Mouse (Mus musculus) stomach, postnatal 0 days (tissue): ENCODE measurements around the gene Tmem39b. TPM values are rescaled to one million over a fixed set of nuclear protein-coding genes. Genes with fewer than 3 reads are reported as not detected.

ENCODE experiments used
- ATAC-seq: fragments of 200-750 bp; cut with Nextera tagmentation; 2 replicates; pipeline ENCODE4 v1.8.0; 2017; ENCODE audit not compliant: low FRiP score, low TSS enrichment
- DNase-seq: peaks from one replicate; pipeline ENCODE4 v3.0.0-alpha.2; 2016; ENCODE audit warnings: low spot score
- H3K27ac ChIP-seq: fragments of 300-500 bp; sonication (generic); replicated peaks from 2 replicates; pipeline ENCODE4 v1.5.1; 2014; ENCODE audit warnings: mild to moderate bottlenecking, control low read depth
- H3K27me3 ChIP-seq: fragments of 300-500 bp; sonication (generic); 2 replicates; pipeline ENCODE4 v1.6.1; 2014; ENCODE audit warnings: low read length; ENCODE audit not compliant: control insufficient read depth, insufficient read depth
- H3K36me3 ChIP-seq: fragments of 300-500 bp; sonication (generic); 2 replicates; pipeline ENCODE4 v1.6.1; 2014; ENCODE audit warnings: low read length, mixed read lengths; ENCODE audit not compliant: control insufficient read depth, insufficient read depth
- H3K4me1 ChIP-seq: fragments of 300-500 bp; sonication (generic); replicated peaks from 2 replicates; pipeline ENCODE4 v1.6.1; 2014; ENCODE audit warnings: antibody characterized with exemption; ENCODE audit not compliant: control insufficient read depth, insufficient read depth
- H3K4me2 ChIP-seq: fragments of 300-500 bp; sonication (generic); replicated peaks from 2 replicates; pipeline ENCODE4 v1.6.1; 2014; ENCODE audit warnings: low read depth, mild to moderate bottlenecking, control low read depth, moderate library complexity
- H3K4me3 ChIP-seq: fragments of 300-500 bp; sonication (generic); 2 replicates; pipeline ENCODE4 v1.5.1; 2014; ENCODE audit warnings: low read depth, low read length, control low read depth
- H3K9ac ChIP-seq: fragments of 300-500 bp; sonication (generic); 2 replicates; pipeline ENCODE4 v1.6.1; 2014; ENCODE audit warnings: mild to moderate bottlenecking, low read length, control low read depth, mixed read lengths
- H3K9me3 ChIP-seq: fragments of 300-500 bp; sonication (generic); 2 replicates; pipeline ENCODE4 v1.6.1; 2016; ENCODE audit warnings: low read length; ENCODE audit not compliant: control insufficient read depth
- CTCF ChIP-seq: IDR thresholded peaks from 2 replicates; pipeline ENCODE4 v1.5.1; 2016; ENCODE audit warnings: antibody characterized with exemption, low read depth, mild to moderate bottlenecking, moderate library complexity
- EP300 ChIP-seq: optimal IDR thresholded peaks from 2 replicates; pipeline ENCODE3; 2016; ENCODE audit warnings: antibody characterized with exemption
- WGBS: fragments of 180-500 bp; shearing (Covaris S2); extraction: QIAGEN DNeasy Blood & Tissue Kit; methylation state at CpG from one replicate; pipeline ENCODE4 v1.1.7; 2014; 5-methylcytosine and 5-hydroxymethylcytosine counted together
- polyA plus RNA-seq: library from polyadenylated mRNA; unstranded; fragments of >200 nt; fragmentation: Nextera tagmentation; extraction: Ambion mirVana; gene quantifications from 2 replicates; pipeline ENCODE4 v1.2.1, GENCODE M21; 2015

The Tmem39b gene
- polyA plus RNA-seq, 1 experiment from 2014 or later: 4.5 TPM

DNA sequence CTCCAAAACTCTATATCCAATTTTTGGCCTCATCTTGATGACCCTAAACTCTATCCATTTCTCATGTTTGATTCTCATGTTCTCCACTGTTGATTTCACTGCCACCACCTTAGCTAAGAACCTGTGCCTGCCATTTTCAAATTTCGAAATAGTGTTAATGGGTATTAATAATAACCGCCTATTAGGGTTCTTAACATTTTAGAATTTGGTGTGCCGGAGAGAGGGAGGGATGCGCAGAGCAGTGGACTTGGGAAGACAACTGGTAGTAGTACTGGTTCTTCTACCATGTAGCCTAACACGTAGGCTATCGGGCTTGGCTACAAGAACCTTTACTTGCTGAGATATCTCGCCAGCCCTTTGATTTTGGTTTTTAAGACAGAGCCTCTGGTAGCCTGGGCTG is 553 bp upstream of the Tmem39b start:
- Histone ChIP-seq H3K4me3 (peak overlapping the region; percentile 78), H3K27ac (peak overlapping the region; percentile 75; the same call in 1 of the 2 replicates), H3K4me2 (peak overlapping the region; percentile 74), H3K4me1 (no peaks in the 10 kb centered on the region; the same call in 1 of the 2 replicates), H3K27me3 (no peaks in the 10 kb centered on the region), H3K9ac (peak overlapping the region; percentile 76), H3K36me3 (no peaks in the 10 kb centered on the region), H3K9me3 (no peaks in the 10 kb centered on the region)
- 86% methylated on average over 7 of the region's 7 CpGs for WGBS
- DNase-seq (no peak), ATAC-seq (no peak)
- no peak for TF ChIP-seq EP300
- no peak for TF ChIP-seq CTCF

DNA sequence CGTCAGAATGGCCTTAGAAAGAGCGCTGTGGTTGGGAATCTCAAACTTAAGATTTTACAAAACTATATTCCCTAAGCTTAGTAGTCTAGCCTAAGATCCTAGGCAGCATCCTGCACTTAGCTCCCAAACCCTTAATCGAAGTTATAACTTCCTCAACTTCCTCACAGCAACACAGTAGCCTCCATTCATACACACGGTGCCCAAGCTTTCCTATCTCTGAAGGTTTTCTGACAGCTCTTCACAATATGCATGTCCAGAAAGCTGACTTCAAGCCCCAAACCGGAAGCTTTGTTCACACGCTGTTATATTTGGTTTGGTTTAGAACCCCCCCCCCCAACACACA is 852 bp downstream of the Tmem39b start:
- Histone ChIP-seq H3K4me1 (no peaks in the 10 kb centered on the region; the same call in 1 of the 2 replicates), H3K9me3 (no peaks in the 10 kb centered on the region), H3K9ac (peak overlapping the region; percentile 76), H3K36me3 (no peaks in the 10 kb centered on the region; the same call in 1 of the 2 replicates), H3K4me2 (peak overlapping the region; percentile 74), H3K27me3 (no peaks in the 10 kb centered on the region), H3K27ac (peak overlapping the region; percentile 75), H3K4me3 (peak overlapping the region; percentile 78)
- WGBS: 14% methylated on average over 6 of the region's 6 CpGs
- TF ChIP-seq CTCF: no peak
- TF ChIP-seq EP300: no peak
- DNase-seq (no peak), ATAC-seq (no peak)

DNA sequence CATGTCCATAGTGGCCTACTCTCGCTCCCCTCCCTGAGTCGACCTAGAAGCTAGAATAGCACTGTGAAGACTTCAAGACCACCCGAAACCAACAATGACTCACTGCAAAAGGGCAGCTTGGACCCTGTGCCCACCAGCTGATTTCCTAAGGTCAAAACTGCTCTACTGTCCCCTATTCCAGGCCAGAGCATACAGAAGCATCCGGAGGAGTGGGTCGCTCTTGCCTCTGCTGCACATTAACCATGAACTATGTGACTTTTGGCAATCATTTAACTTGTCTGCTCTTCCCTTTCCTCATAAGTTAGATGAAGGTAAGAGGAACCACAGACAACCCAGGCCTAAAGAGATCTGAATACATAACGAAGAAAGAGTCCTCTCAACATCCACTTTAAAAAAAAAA is 12.1 kb downstream of the Tmem39b start:
- H3K36me3 ChIP-seq: peaks cover 17% of the 10 kb centered on the region
- ATAC-seq: no peak
- DNase-seq: no peak
- H3K27me3 ChIP-seq: no peaks in the 10 kb centered on the region
- H3K4me1 ChIP-seq: no peaks in the 10 kb centered on the region
- WGBS: 90% methylated on average over 6 of the region's 6 CpGs
- no peak overlapping the region for H3K4me2 ChIP-seq
- TF ChIP-seq EP300 (no peak), CTCF (no peak)
- no peak overlapping the region for H3K9ac ChIP-seq
- H3K27ac ChIP-seq: no peak overlapping the region
- H3K4me3 ChIP-seq: no peak overlapping the region
- no peaks in the 10 kb centered on the region for H3K9me3 ChIP-seq

DNA sequence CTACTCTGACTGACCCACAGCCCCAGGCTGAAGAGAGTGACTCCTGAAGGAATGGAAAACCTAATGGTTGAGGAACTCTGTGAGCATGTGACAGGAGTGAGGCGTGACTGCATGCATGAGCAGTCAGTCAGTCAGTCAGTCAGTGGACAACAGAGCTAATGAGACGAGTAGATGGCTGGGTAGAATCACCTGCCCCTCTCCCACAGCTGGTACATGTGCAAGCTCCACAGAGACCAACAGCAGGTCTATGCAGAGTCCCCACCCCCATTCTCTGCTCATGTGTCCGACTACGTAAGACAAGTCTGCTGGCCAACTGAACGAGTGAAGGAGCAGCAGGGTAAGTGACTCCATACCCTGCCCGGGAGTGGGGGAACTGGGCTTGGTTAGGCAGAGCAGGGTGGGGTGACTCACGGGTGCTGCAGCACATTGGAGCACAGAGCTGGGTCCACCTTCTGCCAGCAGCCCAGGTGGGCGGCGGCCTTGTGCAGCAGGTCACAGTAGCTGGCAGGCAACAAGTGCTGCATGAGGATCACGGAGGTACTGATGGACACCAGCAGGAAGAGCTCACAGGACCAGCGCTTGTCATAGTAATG is 12.6 kb downstream of the Tmem39b start:
- peaks cover 18% of the 10 kb centered on the region for H3K36me3 ChIP-seq
- WGBS: 79% methylated on average over 11 of the region's 11 CpGs
- no peak overlapping the region for H3K9ac ChIP-seq
- no peak for DNase-seq
- TF ChIP-seq CTCF: no peak
- TF ChIP-seq EP300: no peak
- no peaks in the 10 kb centered on the region for H3K9me3 ChIP-seq
- no peak overlapping the region for H3K27ac ChIP-seq
- no peaks in the 10 kb centered on the region for H3K27me3 ChIP-seq
- H3K4me2 ChIP-seq: no peak overlapping the region
- no peak overlapping the region for H3K4me3 ChIP-seq
- 0 out of 2 replicates have a peak, but pooled peaks have one; percentile 21 for ATAC-seq
- no peaks in the 10 kb centered on the region for H3K4me1 ChIP-seq

DNA sequence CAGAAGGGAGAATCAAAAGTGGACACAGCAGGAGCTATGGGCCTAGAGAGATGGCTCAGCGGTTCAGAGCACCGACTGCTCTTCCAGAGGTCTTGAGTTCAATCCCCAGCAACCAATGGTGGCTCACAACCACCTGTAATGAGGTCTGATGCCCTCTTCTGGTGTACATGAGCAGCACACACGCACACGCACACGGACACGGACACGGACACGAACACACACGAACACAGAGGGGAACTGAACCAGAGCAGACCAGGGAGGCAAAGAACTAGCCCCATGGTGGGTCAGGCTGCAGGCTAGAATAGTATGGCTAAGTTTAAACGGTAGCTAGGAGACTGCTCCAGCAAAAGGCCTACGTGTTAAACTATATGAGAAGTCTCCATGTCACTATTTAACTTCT is 14.8 kb downstream of the Tmem39b start:
- TF ChIP-seq CTCF (no peak), EP300 (no peak)
- ATAC-seq (no peak), DNase-seq (no peak)
- no peak overlapping the region for H3K9ac ChIP-seq
- WGBS: 97% methylated on average over 11 of the region's 11 CpGs
- H3K9me3 ChIP-seq: no peaks in the 10 kb centered on the region
- no peak overlapping the region for H3K4me3 ChIP-seq
- H3K27me3 ChIP-seq: no peaks in the 10 kb centered on the region
- no peak overlapping the region for H3K27ac ChIP-seq
- no peaks in the 10 kb centered on the region for H3K4me1 ChIP-seq
- peaks cover 19% of the 10 kb centered on the region for H3K36me3 ChIP-seq
- H3K4me2 ChIP-seq: no peak overlapping the region

DNA sequence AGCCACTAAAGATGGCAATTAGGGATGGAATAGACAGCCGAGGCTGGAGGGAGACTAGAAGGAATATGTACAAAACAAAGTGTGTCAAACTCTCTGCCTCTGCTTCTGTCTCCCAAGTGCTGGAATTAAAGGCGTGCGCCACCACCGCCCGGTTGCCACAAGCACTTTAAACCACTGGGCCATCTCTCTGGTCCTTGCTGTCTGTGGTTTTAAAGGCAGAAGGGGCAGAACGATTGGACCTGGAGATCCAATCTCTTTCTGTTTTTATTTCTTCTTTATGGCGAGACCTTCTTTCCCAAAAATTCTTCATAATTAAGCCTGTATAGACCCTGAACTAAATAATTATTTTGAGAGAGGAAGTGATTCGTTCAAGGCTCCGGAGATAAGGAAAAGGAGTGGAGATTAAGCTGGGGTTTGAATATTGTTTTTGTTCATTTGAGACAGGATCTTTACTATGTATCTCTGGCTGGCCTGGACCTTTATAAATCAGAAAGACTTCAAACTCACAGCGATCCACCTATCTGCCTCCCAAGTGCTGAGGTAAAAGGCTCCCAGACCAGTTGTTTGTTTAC is 23.7 kb downstream of the Tmem39b start:
- Histone ChIP-seq H3K4me1 (peaks cover 3% of the 10 kb centered on the region), H3K4me2 (peak overlapping the region; percentile 82), H3K4me3 (peak overlapping the region; percentile 97), H3K9ac (peak overlapping the region; percentile 97), H3K36me3 (peaks cover 3% of the 10 kb centered on the region; the same call in 1 of the 2 replicates), H3K27ac (peak overlapping the region; percentile 97), H3K9me3 (no peaks in the 10 kb centered on the region), H3K27me3 (no peaks in the 10 kb centered on the region)
- TF ChIP-seq CTCF (no peak; the same call in 1 of the 2 replicates), EP300 (no peak)
- 1% methylated on average over 10 of the region's 10 CpGs for WGBS
- DNase-seq: no peak
- no peak for ATAC-seq
